Mouse (Mus musculus) liver, embryonic 14.5 days (tissue): ENCODE results near the gene Cog4.

ENCODE experiments used
- CTCF ChIP-seq: IDR thresholded peaks from 2 replicates; pipeline ENCODE4 v1.5.1; 2016; ENCODE audit warnings: antibody characterized with exemption, low read depth, control low read depth
- EP300 ChIP-seq: IDR thresholded peaks from 2 replicates; pipeline ENCODE4 v1.6.1; 2016; ENCODE audit warnings: antibody characterized with exemption, low read depth

GRCm38 (mm10) chr8:110887551-110887950, 41.2 kb downstream of the Cog4 start:
- TF ChIP-seq CTCF = no peak
- TF ChIP-seq EP300 = no peak
